Mouse (Mus musculus): ENCODE data around the gene Sgce. TPM values are rescaled to one million over a fixed set of nuclear protein-coding genes. Genes with fewer than 3 reads are reported as not detected.

The Sgce gene
- total RNA-seq, 2 experiments from 2014 or later: 36.4 to 37.5 TPM

GRCm38 (mm10) chr6:4642068-4642467 is 104.9 kb downstream of the Sgce start:
- no peak for DNase-seq

GRCm38 (mm10) chr6:4634804-4635203 is 112.2 kb downstream of the Sgce start:
- DNase-seq: no peak

DNA sequence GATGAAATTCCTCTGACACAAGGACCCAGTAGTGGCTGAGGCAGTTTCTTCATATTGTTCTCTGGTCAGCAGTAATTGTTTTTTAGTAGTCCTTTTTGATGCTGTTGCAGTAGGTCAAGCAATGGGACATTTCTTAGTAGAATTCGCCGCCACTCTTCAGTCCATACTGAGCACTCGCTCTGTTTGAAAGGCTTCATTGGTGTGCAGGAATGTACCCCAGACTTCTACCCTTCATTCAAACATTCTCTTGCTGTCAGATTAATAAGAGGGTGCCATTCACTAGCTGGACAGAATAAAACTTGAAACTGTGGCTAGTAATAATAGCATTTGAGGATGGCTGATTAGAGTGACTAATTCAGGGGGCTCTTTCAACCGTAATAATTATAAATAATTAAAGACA is 113.8 kb downstream of the Sgce start:
- no peak for DNase-seq

GRCm38 (mm10) chr6:4631464-4631863 is 115.5 kb downstream of the Sgce start:
- DNase-seq: no peak

Other genes starting within 250 kb of the Sgce start
- gene Col1a2, start 242.4 kb downstream of the Sgce start, total RNA-seq (2021): 10 to 100 TPM; 10.7 to 19.2 TPM
- 10 to 100 TPM; 48.5 to 52.8 TPM for gene Casd1, start 146.4 kb downstream of the Sgce start, total RNA-seq (2021)
- gene Peg10, start 99 bp upstream of the Sgce start, total RNA-seq (2021): 1 to 10 TPM; 7.4 to 9.4 TPM
- gene Ppp1r9a, start 155.7 kb upstream of the Sgce start, total RNA-seq (2021): 100 to 1,000 TPM; 162 to 164 TPM